Comparison of ENCODE assay signal across 8 mouse cellular contexts in the genomic region with DNA sequence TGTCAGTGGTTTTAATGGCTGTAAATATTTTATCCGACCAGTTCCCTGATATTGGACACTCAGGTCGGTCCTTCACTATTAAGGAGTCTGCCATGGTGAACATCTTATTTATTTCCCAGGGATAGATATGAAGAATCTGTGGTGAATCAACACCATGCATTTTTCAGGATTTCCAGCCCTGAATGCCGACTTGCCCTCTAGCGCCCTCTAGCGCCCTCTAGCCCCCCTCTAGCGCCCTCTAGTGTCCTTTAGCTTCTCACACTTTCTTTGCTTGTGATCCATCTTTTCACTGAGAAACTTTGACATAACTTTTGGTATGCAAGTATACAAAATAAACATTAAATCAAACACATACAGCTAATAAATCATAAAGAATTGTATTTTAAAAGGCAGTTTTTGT. TPM values are rescaled to one million over a fixed set of nuclear protein-coding genes. Genes with fewer than 3 reads are reported as not detected.
A peak's percentile ranks its signal among the peaks of the same experiment; 100 is the strongest.
DNase-seq lines count a peak whose midpoint lies in the region; ATAC-seq and TF ChIP-seq lines count a peak whose summit lies in the region.

No protein-coding gene starts in this region.

- H3K9me3 ChIP-seq in forebrain, embryonic 11.5 days (ENCODE audit: control insufficient read depth, low read length) = no peaks in the 10 kb centered on the region
- H3K9me3 ChIP-seq in forebrain, embryonic 15.5 days = no peaks in the 10 kb centered on the region
- H3K9me3 ChIP-seq in neural tube, embryonic 15.5 days (replicated peaks) = no peaks in the 10 kb centered on the region
- H3K9me3 ChIP-seq in liver, embryonic 13.5 days (replicated peaks) = no peaks in the 10 kb centered on the region

- no peak overlapping the region for H3K4me2 ChIP-seq in forebrain, embryonic 11.5 days (ENCODE audit: low read depth, low read length, severe bottlenecking)
- H3K4me2 ChIP-seq in forebrain, embryonic 15.5 days (replicated peaks) = no peak overlapping the region
- H3K4me2 ChIP-seq in neural tube, embryonic 15.5 days = no peak overlapping the region
- H3K4me2 ChIP-seq in liver, embryonic 13.5 days = no peak overlapping the region

- ATAC-seq in forebrain, embryonic 11.5 days (replicated peaks; ENCODE audit: low FRiP score) = no peak
- ATAC-seq in forebrain, embryonic 15.5 days (replicated peaks) = no peak
- no peak for ATAC-seq in neural tube, embryonic 15.5 days (ENCODE audit: low FRiP score)
- ATAC-seq in liver, embryonic 13.5 days (ENCODE audit: low read depth) = no peak

- H3K4me1 ChIP-seq in forebrain, embryonic 11.5 days (replicated peaks; ENCODE audit: control insufficient read depth, insufficient read depth, low read length) = no peaks in the 10 kb centered on the region
- no peaks in the 10 kb centered on the region for H3K4me1 ChIP-seq in forebrain, embryonic 15.5 days
- H3K4me1 ChIP-seq in neural tube, embryonic 15.5 days = no peaks in the 10 kb centered on the region
- H3K4me1 ChIP-seq in liver, embryonic 13.5 days (replicated peaks) = no peaks in the 10 kb centered on the region

- TF ChIP-seq POLR2A in brain, embryonic 14.5 days (IDR thresholded peaks at IDR 0.05; ENCODE audit: borderline replicate concordance, extremely low read depth, insufficient read depth, insufficient read length, poor library complexity, severe bottlenecking) = no peak

- H3K27me3 ChIP-seq in forebrain, embryonic 11.5 days (ENCODE audit: control insufficient read depth, insufficient read depth, low read length) = no peaks in the 10 kb centered on the region
- H3K27me3 ChIP-seq in forebrain, embryonic 15.5 days = no peaks in the 10 kb centered on the region
- no peaks in the 10 kb centered on the region for H3K27me3 ChIP-seq in neural tube, embryonic 15.5 days (replicated peaks)
- H3K27me3 ChIP-seq in liver, embryonic 13.5 days = no peaks in the 10 kb centered on the region

- no peaks in the 10 kb centered on the region; the same call in 1 of the 2 replicates for H3K36me3 ChIP-seq in forebrain, embryonic 11.5 days (ENCODE audit: control insufficient read depth, insufficient read depth, low read length)
- peaks cover 41% of the 10 kb centered on the region for H3K36me3 ChIP-seq in forebrain, embryonic 15.5 days
- peaks cover 60% of the 10 kb centered on the region for H3K36me3 ChIP-seq in neural tube, embryonic 15.5 days
- no peaks in the 10 kb centered on the region for H3K36me3 ChIP-seq in liver, embryonic 13.5 days

- TF ChIP-seq CTCF in brain, embryonic 14.5 days (IDR thresholded peaks at IDR 0.05; ENCODE audit: borderline replicate concordance, extremely low read depth, insufficient read depth, insufficient read length) = peak; percentile 100

- DNase-seq in forebrain, embryonic 11.5 days (ENCODE audit: low spot score) = peak; percentile 79
- peak; percentile 73 for DNase-seq in neural tube, embryonic 10.5 days (ENCODE audit: extremely low spot score, low spot score)
- peak; percentile 74 for DNase-seq in brain, embryonic 14.5 days (ENCODE audit: low read depth)
- DNase-seq in gastrocnemius, postnatal 10 days = peak; percentile 77
- DNase-seq in liver, embryonic 13.5 days = peak; percentile 26
- DNase-seq in spleen, postnatal 4 days (ENCODE audit: low spot score in 2 of 2) = peak; percentile 51 to 83

- WGBS in forebrain, embryonic 11.5 days = 9% methylated on average over 6 of the region's 6 CpGs
- WGBS in forebrain, embryonic 15.5 days = 8% methylated on average over 6 of the region's 6 CpGs
- 10% methylated on average over 6 of the region's 6 CpGs for WGBS in neural tube, embryonic 15.5 days
- 6% methylated on average over 6 of the region's 6 CpGs for WGBS in liver, embryonic 13.5 days (ENCODE audit: insufficient replicate concordance)

- H3K27ac ChIP-seq in forebrain, embryonic 11.5 days (ENCODE audit: low read depth, low read length) = no peak overlapping the region
- H3K27ac ChIP-seq in forebrain, embryonic 15.5 days (replicated peaks) = no peak overlapping the region
- H3K27ac ChIP-seq in neural tube, embryonic 15.5 days (replicated peaks) = no peak overlapping the region
- H3K27ac ChIP-seq in liver, embryonic 13.5 days = no peak overlapping the region

- no peak overlapping the region for H3K9ac ChIP-seq in forebrain, embryonic 11.5 days (ENCODE audit: low read length)
- no peak overlapping the region for H3K9ac ChIP-seq in forebrain, embryonic 15.5 days (replicated peaks)
- H3K9ac ChIP-seq in neural tube, embryonic 15.5 days (replicated peaks) = no peak overlapping the region
- no peak overlapping the region for H3K9ac ChIP-seq in liver, embryonic 13.5 days

- no peak overlapping the region for H3K4me3 ChIP-seq in forebrain, embryonic 11.5 days (ENCODE audit: low read depth, low read length)
- no peak overlapping the region for H3K4me3 ChIP-seq in forebrain, embryonic 15.5 days
- no peak overlapping the region for H3K4me3 ChIP-seq in neural tube, embryonic 15.5 days (replicated peaks)
- H3K4me3 ChIP-seq in liver, embryonic 13.5 days (replicated peaks) = no peak overlapping the region

RNA-seq across cellular contexts. Expression of a gene that starts 22.8 kb away (rescaled TPM):
- 0.09 TPM in 1 of 2 replicates, not detected in the other for polyA plus RNA-seq in forebrain, embryonic 11.5 days (2014; fragmentation: Nextera tagmentation; extraction: Ambion mirVana)
- polyA plus RNA-seq in forebrain, embryonic 15.5 days (2015; fragmentation: Nextera tagmentation; extraction: Ambion mirVana) = 0.19 and 0.22 TPM in 2 replicates
- polyA plus RNA-seq in neural tube, embryonic 15.5 days (2015; fragmentation: Nextera tagmentation; extraction: Ambion mirVana) = 0.44 and 0.51 TPM in 2 replicates
- 0.44 and 0.96 TPM in 2 replicates for polyA plus RNA-seq in brain, embryonic 14.5 days (2012; rRNA removed)
- 10 to 100 TPM; 38.8 to 50.5 TPM for total RNA-seq in gastrocnemius, postnatal 10 days (2021)
- polyA plus RNA-seq in liver, embryonic 13.5 days (2015; fragmentation: Nextera tagmentation; extraction: Ambion mirVana) = 0.23 and 0.25 TPM in 2 replicates

RNA-seq across cellular contexts. Expression of a gene that starts 45.8 kb away (rescaled TPM):
- polyA plus RNA-seq in forebrain, embryonic 11.5 days (2014; fragmentation: Nextera tagmentation; extraction: Ambion mirVana) = 65.6 and 69.2 TPM in 2 replicates
- polyA plus RNA-seq in forebrain, embryonic 15.5 days (2015; fragmentation: Nextera tagmentation; extraction: Ambion mirVana) = 115 and 116 TPM in 2 replicates
- 145 and 179 TPM in 2 replicates for polyA plus RNA-seq in neural tube, embryonic 15.5 days (2015; fragmentation: Nextera tagmentation; extraction: Ambion mirVana)
- polyA plus RNA-seq in brain, embryonic 14.5 days (2012; rRNA removed) = 56.1 and 93.6 TPM in 2 replicates
- 10 to 100 TPM; 17.6 to 18.6 TPM for total RNA-seq in gastrocnemius, postnatal 10 days (2021)
- 2.2 and 2.3 TPM in 2 replicates for polyA plus RNA-seq in liver, embryonic 13.5 days (2015; fragmentation: Nextera tagmentation; extraction: Ambion mirVana)

Comparison
In these comparisons a context has a peak if more than half of its experiments do, and no peak if none do; other contexts are left out.
1. DNase-seq: peak in every context shown above with its lines; median percentile 79 in forebrain, embryonic 11.5 days; 77 in gastrocnemius, postnatal 10 days; 74 in brain, embryonic 14.5 days; 73 in neural tube, embryonic 10.5 days; 67 in spleen, postnatal 4 days; 26 in liver, embryonic 13.5 days.
2. RNA of a gene that starts 45.8 kb away (polyA plus RNA-seq): 145 to 179 TPM in neural tube, embryonic 15.5 days, 115 to 116 TPM in forebrain, embryonic 15.5 days, 56.1 to 93.6 TPM in brain, embryonic 14.5 days and 65.6 to 69.2 TPM in forebrain, embryonic 11.5 days; 2.2 to 2.3 TPM in liver, embryonic 13.5 days; every median in the first group is over 10 times any median in the second.